Mouse (Mus musculus) cerebral cortex, adult 2 months (tissue): ENCODE measurements around the gene Morc1.

ENCODE experiments used
- WGBS: fragments of 180-500 bp; shearing (Covaris S2); methylation state at CpG from one replicate; pipeline ENCODE4 v1.1.7; 2018; 5-methylcytosine and 5-hydroxymethylcytosine counted together

The Morc1 gene

GRCm38 (mm10) chr16:48630466-48630865 is 199.4 kb downstream of the Morc1 start:
- 47% methylated on average over 8 of the region's 8 CpGs for WGBS

- 87% methylated on average over 6 of the region's 6 CpGs for WGBS
Measured at GRCm38 (mm10) chr16:48632351-48632750, 201.3 kb downstream of the Morc1 start.

GRCm38 (mm10) chr16:48646246-48646645 is 215.2 kb downstream of the Morc1 start:
- 86% methylated on average over 2 of the region's 2 CpGs for WGBS

- 67% methylated on average over 5 of the region's 5 CpGs for WGBS
Measured at GRCm38 (mm10) chr16:48671696-48672095, 240.7 kb downstream of the Morc1 start.

- 87% methylated on average over 3 of the region's 3 CpGs for WGBS
Measured at GRCm38 (mm10) chr16:48672664-48673063, 241.6 kb downstream of the Morc1 start.

GRCm38 (mm10) chr16:48675607-48676006 is 244.6 kb downstream of the Morc1 start:
- 8% methylated on average over 10 of the region's 10 CpGs for WGBS

- WGBS: 69% methylated on average over 2 of the region's 2 CpGs
Measured at GRCm38 (mm10) chr16:48676205-48676604, 245.2 kb downstream of the Morc1 start.

- WGBS: 88% methylated on average over 5 of the region's 5 CpGs
Measured at GRCm38 (mm10) chr16:48677381-48677780, 246.3 kb downstream of the Morc1 start.

- 82% methylated on average over 1 of the region's 1 CpGs for WGBS
Measured at GRCm38 (mm10) chr16:48678029-48678428, 247.0 kb downstream of the Morc1 start.
